Mouse (Mus musculus): Measurements from ENCODE around the gene Wipf2. TPM values are rescaled to one million over a fixed set of nuclear protein-coding genes. Genes with fewer than 3 reads are reported as not detected.

The Wipf2 gene
- total and polyA plus RNA-seq, 3 experiments = 2.1 to 7.7 (median 4.7) TPM

- TF ChIP-seq HCFC1 (IDR thresholded peaks at IDR 0.05; ENCODE audit: low read depth, low read length) = 0 out of 2 replicates have a peak, but pooled peaks have one; percentile 12
- TF ChIP-seq ELF1 (IDR thresholded peaks at IDR 0.05; ENCODE audit: low read depth, low read length) = 0 out of 2 replicates have a peak, but pooled peaks have one; percentile 22
Measured at GRCm38 (mm10) chr11:98836651-98837141, 26.7 kb upstream of the Wipf2 start, which contains the start of gene Rapgefl1 (continued).

DNA sequence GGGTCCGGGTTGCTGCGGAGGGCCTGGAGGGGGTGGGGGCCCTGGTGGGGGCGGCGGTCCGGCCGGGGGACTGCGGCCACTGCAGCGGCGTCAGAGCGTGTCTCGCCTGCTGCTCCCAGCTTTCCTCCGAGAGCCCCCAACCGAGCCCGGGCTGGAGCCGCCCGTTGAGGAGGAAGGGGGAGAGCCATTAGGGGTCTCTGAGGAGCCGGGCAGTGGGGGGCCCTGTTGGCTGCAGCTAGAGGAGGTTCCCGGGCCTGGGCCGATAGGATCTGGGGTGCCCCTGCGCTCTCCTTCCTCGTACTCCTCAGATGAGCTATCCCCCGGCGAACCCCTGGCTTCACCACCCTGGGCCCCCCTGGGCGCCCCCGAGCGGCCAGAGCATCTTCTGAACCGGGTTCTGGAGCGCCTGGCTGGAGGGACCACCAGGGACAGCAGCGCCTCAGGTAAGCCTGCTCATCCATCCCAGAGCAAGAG, 26.2 kb upstream of the Wipf2 start:
- Histone ChIP-seq H3K9ac (ENCODE audit: insufficient read depth, low read depth) (peak overlapping the region; percentile 61; the same call in 1 of the 2 replicates), H3K27me3 (replicated peaks) (peaks cover 22% of the 10 kb centered on the region), H3K36me3 (replicated peaks in 1 of 2; ENCODE audit: control insufficient read depth in 1 of 2, insufficient read depth in 1 of 2, low read length in 1 of 2) (peaks cover 20 to 35% of the 10 kb centered on the region in 2 experiments), H3K4me2 (ENCODE audit: insufficient read depth, low read depth, poor library complexity, severe bottlenecking) (peak overlapping the region; percentile 81), H3K27ac (ENCODE audit: insufficient read depth, low read depth) (no peak overlapping the region), H3K79me2 (replicated peaks; ENCODE audit: control insufficient read depth, extremely low read depth, insufficient read depth, poor library complexity, severe bottlenecking) (no peaks in the 10 kb centered on the region), H3K4me3 (replicated peaks in 1 of 3; ENCODE audit: low read depth in 2 of 3, low read length in 2 of 3, poor library complexity in 1 of 3) (no peak overlapping the region), H3K9me3 (replicated peaks; ENCODE audit: low read length) (no peaks in the 10 kb centered on the region), H3K4me1 (ENCODE audit: control insufficient read depth in 1 of 2, insufficient read depth in 2 of 2) (peaks cover 5 to 30% of the 10 kb centered on the region in 2 experiments; a peak in 2 of 4 replicates)
- dilution Hi-C loops (cut with MboI; ENCODE audit: extremely low pct_ligation_motif_present, extremely low pct_unique_long_range_greater_than_20kb, low sequenced_read_pairs) (no loop called here), in situ Hi-C loops (cut with MboI; ENCODE audit: low pct_ligation_motif_present, low pct_unique_long_range_greater_than_20kb, low sequenced_read_pairs) (no loop called here)
- DNase-seq (ENCODE audit: extremely low read depth) = no peak
- TF ChIP-seq RCOR1 (conservative IDR thresholded peaks at IDR 0.05; ENCODE audit: low read depth, low read length) (no peak), MAFK (IDR thresholded peaks at IDR 0.05; ENCODE audit: insufficient replicate concordance, low read length) (no peak), KAT2A (IDR thresholded peaks at IDR 0.05; ENCODE audit: insufficient replicate concordance, low read length) (no peak), GABPA (IDR thresholded peaks at IDR 0.05; ENCODE audit: insufficient replicate concordance, low read depth, low read length) (no peak), TBP (conservative IDR thresholded peaks at IDR 0.05; ENCODE audit: low read depth, low read length) (no peak), PAX5 (IDR thresholded peaks at IDR 0.05; ENCODE audit: low read length) (no peak), USF2 (conservative IDR thresholded peaks at IDR 0.05; ENCODE audit: low read depth, low read length) (no peak), ETS1 (conservative IDR thresholded peaks at IDR 0.05; ENCODE audit: low read depth, low read length) (no peak), MEF2A (IDR thresholded peaks at IDR 0.05; ENCODE audit: borderline replicate concordance, low read depth, low read length) (no peak), MAZ (IDR thresholded peaks at IDR 0.05; ENCODE audit: low read depth, low read length) (no peak), EP300 (IDR thresholded peaks at IDR 0.05; ENCODE audit: low read length) (no peak), ZNF384 (IDR thresholded peaks at IDR 0.05; ENCODE audit: low read depth, low read length) (no peak), ZKSCAN1 (IDR thresholded peaks at IDR 0.05; ENCODE audit: borderline replicate concordance, low read depth, low read length) (no peak)

GRCm38 (mm10) chr11:98837917-98838316, 25.5 kb upstream of the Wipf2 start:
- no peak for DNase-seq (ENCODE audit: extremely low read depth)
- H3K9me3 ChIP-seq (replicated peaks; ENCODE audit: low read length) = no peaks in the 10 kb centered on the region
- H3K36me3 ChIP-seq (replicated peaks in 1 of 2; ENCODE audit: control insufficient read depth in 1 of 2, insufficient read depth in 1 of 2, low read length in 1 of 2) = peaks cover 14 to 28% of the 10 kb centered on the region in 2 experiments
- peaks cover 25% of the 10 kb centered on the region for H3K27me3 ChIP-seq (replicated peaks)
- no peak for TF ChIP-seq ZKSCAN1 (IDR thresholded peaks at IDR 0.05; ENCODE audit: borderline replicate concordance, low read depth, low read length)
- no peak for TF ChIP-seq MAX (IDR thresholded peaks at IDR 0.05; ENCODE audit: low read length)
- TF ChIP-seq NRF1 (IDR thresholded peaks at IDR 0.05; ENCODE audit: low read depth, low read length) = no peak
- TF ChIP-seq MEF2A (IDR thresholded peaks at IDR 0.05; ENCODE audit: borderline replicate concordance, low read depth, low read length) = no peak
- TF ChIP-seq POLR2AphosphoS2 (IDR thresholded peaks at IDR 0.05; ENCODE audit: low read depth, low read length) = no peak
- no peak for TF ChIP-seq ELF1 (IDR thresholded peaks at IDR 0.05; ENCODE audit: low read depth, low read length)
- no peak for TF ChIP-seq POLR2A (IDR thresholded peaks at IDR 0.05; ENCODE audit: low read depth, low read length)
- TF ChIP-seq SMC3 (IDR thresholded peaks at IDR 0.05; ENCODE audit: low read depth, low read length) = no peak
- no peak for TF ChIP-seq MAZ (IDR thresholded peaks at IDR 0.05; ENCODE audit: low read depth, low read length)
- TF ChIP-seq HCFC1 (IDR thresholded peaks at IDR 0.05; ENCODE audit: low read depth, low read length) = no peak
- no peak for TF ChIP-seq USF2 (conservative IDR thresholded peaks at IDR 0.05; ENCODE audit: low read depth, low read length)
- no peak for TF ChIP-seq ETS1 (conservative IDR thresholded peaks at IDR 0.05; ENCODE audit: low read depth, low read length)
- no peak for TF ChIP-seq CHD1 (IDR thresholded peaks at IDR 0.05; ENCODE audit: low read depth, low read length)
- TF ChIP-seq NELFE (IDR thresholded peaks at IDR 0.05; ENCODE audit: low read depth, low read length) = no peak
- no peak for TF ChIP-seq GABPA (IDR thresholded peaks at IDR 0.05; ENCODE audit: insufficient replicate concordance, low read depth, low read length)
- TF ChIP-seq UBTF (IDR thresholded peaks at IDR 0.05; ENCODE audit: low read depth, low read length) = no peak
- TF ChIP-seq ZMIZ1 (IDR thresholded peaks at IDR 0.05; ENCODE audit: low read depth, low read length) = no peak
- TF ChIP-seq IRF4 (IDR thresholded peaks at IDR 0.05; ENCODE audit: low read depth, low read length) = no peak
- TF ChIP-seq KAT2A (IDR thresholded peaks at IDR 0.05; ENCODE audit: insufficient replicate concordance, low read length) = no peak
- in situ Hi-C loops (cut with MboI; ENCODE audit: low pct_ligation_motif_present, low pct_unique_long_range_greater_than_20kb, low sequenced_read_pairs) (no loop called here), dilution Hi-C loops (cut with MboI; ENCODE audit: extremely low pct_ligation_motif_present, extremely low pct_unique_long_range_greater_than_20kb, low sequenced_read_pairs) (no loop called here)
- H3K4me2 ChIP-seq (ENCODE audit: insufficient read depth, low read depth, poor library complexity, severe bottlenecking) = no peak overlapping the region
- peaks cover 5 to 30% of the 10 kb centered on the region in 2 experiments; a peak in 2 of 4 replicates for H3K4me1 ChIP-seq (ENCODE audit: control insufficient read depth in 1 of 2, insufficient read depth in 2 of 2)
- H3K79me2 ChIP-seq (replicated peaks; ENCODE audit: control insufficient read depth, extremely low read depth, insufficient read depth, poor library complexity, severe bottlenecking) = no peaks in the 10 kb centered on the region
- H3K27ac ChIP-seq (ENCODE audit: insufficient read depth, low read depth) = no peak overlapping the region
- H3K4me3 ChIP-seq (replicated peaks in 1 of 3; ENCODE audit: low read depth in 2 of 3, low read length in 2 of 3, poor library complexity in 1 of 3) = no peak overlapping the region
- H3K9ac ChIP-seq (ENCODE audit: insufficient read depth, low read depth) = no peak overlapping the region
